Mouse (Mus musculus) heart, embryonic 12.5 days (tissue): ENCODE results near the gene Csgalnact2. TPM values are rescaled to one million over a fixed set of nuclear protein-coding genes. Genes with fewer than 3 reads are reported as not detected.

Source experiments
- ATAC-seq: fragments of 200-750 bp; cut with Nextera tagmentation; 2 replicates; pipeline ENCODE4 v1.8.0; 2017; ENCODE audit warnings: moderate TSS enrichment, moderate library complexity; ENCODE audit not compliant: insufficient number of reproducible peaks, low FRiP score
- H3K27ac ChIP-seq: fragments of 300-500 bp; sonication (generic); 2 replicates; pipeline ENCODE4 v1.5.1; 2016; ENCODE audit warnings: mild to moderate bottlenecking, moderate library complexity; ENCODE audit not compliant: poor library complexity, severe bottlenecking
- H3K27me3 ChIP-seq: fragments of 300-500 bp; sonication (generic); replicated peaks from 2 replicates; pipeline ENCODE4 v1.6.1; 2016; ENCODE audit warnings: mild to moderate bottlenecking, moderate library complexity
- H3K36me3 ChIP-seq: fragments of 300-500 bp; sonication (generic); 2 replicates; pipeline ENCODE4 v1.6.1; 2016; ENCODE audit warnings: mild to moderate bottlenecking, moderate library complexity
- H3K4me1 ChIP-seq: fragments of 300-500 bp; sonication (generic); replicated peaks from 2 replicates; pipeline ENCODE4 v1.6.1; 2016; ENCODE audit warnings: mild to moderate bottlenecking
- H3K4me2 ChIP-seq: fragments of 300-500 bp; sonication (generic); 2 replicates; pipeline ENCODE4 v1.6.1; 2016; ENCODE audit warnings: mild to moderate bottlenecking, moderate library complexity
- H3K4me3 ChIP-seq: fragments of 300-500 bp; sonication (generic); 2 replicates; pipeline ENCODE4 v1.5.1; 2016; ENCODE audit warnings: mild to moderate bottlenecking
- H3K9ac ChIP-seq: fragments of 300-500 bp; sonication (generic); 2 replicates; pipeline ENCODE4 v1.6.1; 2016; ENCODE audit warnings: mild to moderate bottlenecking, moderate library complexity
- H3K9me3 ChIP-seq: fragments of 300-500 bp; sonication (generic); replicated peaks from 2 replicates; pipeline ENCODE4 v1.6.1; 2016; ENCODE audit warnings: mild to moderate bottlenecking, moderate library complexity
- WGBS: fragments of 180-500 bp; shearing (Covaris S2); methylation state at CpG from one replicate; pipeline ENCODE4 v1.1.7; 2016; 5-methylcytosine and 5-hydroxymethylcytosine counted together
- polyA plus RNA-seq: library from polyadenylated mRNA; unstranded; fragments of >200 nt; fragmentation: Nextera tagmentation; extraction: Ambion mirVana; gene quantifications from 2 replicates; pipeline ENCODE4 v1.2.1, GENCODE M21; 2016

Csgalnact2 gene
- polyA plus RNA-seq, 1 experiment from 2014 or later: 13.0 TPM

- Histone ChIP-seq H3K36me3 (no peaks in the 10 kb centered on the region), H3K9ac (no peak overlapping the region), H3K9me3 (no peaks in the 10 kb centered on the region), H3K4me3 (no peak overlapping the region), H3K4me2 (no peak overlapping the region), H3K4me1 (no peaks in the 10 kb centered on the region), H3K27me3 (0 out of 2 replicates have a peak, but pooled peaks cover 4% of the 10 kb centered on the region), H3K27ac (no peak overlapping the region)
- ATAC-seq: no peak
- WGBS: 83% methylated on average over 14 of the region's 14 CpGs
These were observed 29.2 kb upstream of the Csgalnact2 start for GRCm38 (mm10) chr6:118168106-118168505.

- no peaks in the 10 kb centered on the region for H3K9me3 ChIP-seq
- H3K4me1 ChIP-seq: no peaks in the 10 kb centered on the region
- no peak overlapping the region for H3K27ac ChIP-seq
- H3K36me3 ChIP-seq: no peaks in the 10 kb centered on the region
- no peaks in the 10 kb centered on the region for H3K27me3 ChIP-seq
- no peak for ATAC-seq
- no peak overlapping the region for H3K9ac ChIP-seq
- H3K4me3 ChIP-seq: no peak overlapping the region
- H3K4me2 ChIP-seq: no peak overlapping the region
- WGBS: 80% methylated on average over 9 of the region's 9 CpGs
These were observed 28.1 kb upstream of the Csgalnact2 start for GRCm38 (mm10) chr6:118167013-118167412.

- H3K27me3 ChIP-seq: no peaks in the 10 kb centered on the region
- H3K9me3 ChIP-seq: no peaks in the 10 kb centered on the region
- no peaks in the 10 kb centered on the region for H3K36me3 ChIP-seq
- no peak overlapping the region for H3K4me2 ChIP-seq
- no peaks in the 10 kb centered on the region for H3K4me1 ChIP-seq
- ATAC-seq: no peak
- H3K27ac ChIP-seq: no peak overlapping the region
- WGBS: 89% methylated on average over 1 of the region's 1 CpGs
- H3K4me3 ChIP-seq: no peak overlapping the region
- H3K9ac ChIP-seq: no peak overlapping the region
These were observed 26.6 kb upstream of the Csgalnact2 start for GRCm38 (mm10) chr6:118165516-118165915.

- Histone ChIP-seq H3K27me3 (no peaks in the 10 kb centered on the region), H3K9ac (no peak overlapping the region), H3K27ac (no peak overlapping the region), H3K4me1 (no peaks in the 10 kb centered on the region), H3K36me3 (no peaks in the 10 kb centered on the region), H3K4me2 (no peak overlapping the region), H3K9me3 (no peaks in the 10 kb centered on the region), H3K4me3 (no peak overlapping the region)
- WGBS: 46% methylated on average over 8 of the region's 8 CpGs
- no peak for ATAC-seq
These were observed 25.8 kb upstream of the Csgalnact2 start for GRCm38 (mm10) chr6:118164691-118165090.

- Histone ChIP-seq H3K9ac (no peak overlapping the region), H3K9me3 (no peaks in the 10 kb centered on the region), H3K4me3 (no peak overlapping the region), H3K4me2 (no peak overlapping the region), H3K27ac (no peak overlapping the region), H3K36me3 (no peaks in the 10 kb centered on the region), H3K27me3 (peaks cover 7% of the 10 kb centered on the region; the same call in 1 of the 2 replicates), H3K4me1 (no peaks in the 10 kb centered on the region)
- ATAC-seq: no peak
- WGBS: 85% methylated on average over 2 of the region's 2 CpGs
These were observed 24.1 kb upstream of the Csgalnact2 start for GRCm38 (mm10) chr6:118163086-118163485.

GRCm38 (mm10) chr6:118162457-118163082 is 23.6 kb upstream of the Csgalnact2 start:
- Histone ChIP-seq H3K27me3 (peaks cover 7% of the 10 kb centered on the region; the same call in 1 of the 2 replicates), H3K9ac (no peak overlapping the region), H3K4me3 (no peak overlapping the region), H3K4me2 (no peak overlapping the region), H3K36me3 (no peaks in the 10 kb centered on the region), H3K27ac (no peak overlapping the region), H3K9me3 (no peaks in the 10 kb centered on the region), H3K4me1 (no peaks in the 10 kb centered on the region)
- no peak for ATAC-seq
- WGBS: 84% methylated on average over 12 of the region's 12 CpGs

- Histone ChIP-seq H3K36me3 (no peaks in the 10 kb centered on the region), H3K4me1 (no peaks in the 10 kb centered on the region), H3K9ac (no peak overlapping the region), H3K4me2 (no peak overlapping the region), H3K4me3 (no peak overlapping the region), H3K27ac (no peak overlapping the region), H3K9me3 (no peaks in the 10 kb centered on the region), H3K27me3 (no peaks in the 10 kb centered on the region)
- ATAC-seq: no peak
- 73% methylated on average over 5 of the region's 5 CpGs for WGBS
These were observed 14.2 kb upstream of the Csgalnact2 start for GRCm38 (mm10) chr6:118153091-118153490.

GRCm38 (mm10) chr6:118150988-118151387 is 12.0 kb upstream of the Csgalnact2 start:
- ATAC-seq: no peak
- WGBS: 69% methylated on average over 8 of the region's 8 CpGs
- Histone ChIP-seq H3K9ac (no peak overlapping the region), H3K4me2 (no peak overlapping the region), H3K9me3 (no peaks in the 10 kb centered on the region), H3K4me3 (no peak overlapping the region), H3K4me1 (no peaks in the 10 kb centered on the region), H3K27ac (no peak overlapping the region), H3K36me3 (no peaks in the 10 kb centered on the region), H3K27me3 (no peaks in the 10 kb centered on the region)

- ATAC-seq: no peak
- Histone ChIP-seq H3K4me1 (no peaks in the 10 kb centered on the region), H3K4me3 (no peak overlapping the region), H3K4me2 (no peak overlapping the region), H3K27me3 (no peaks in the 10 kb centered on the region), H3K36me3 (no peaks in the 10 kb centered on the region), H3K9ac (no peak overlapping the region), H3K27ac (no peak overlapping the region), H3K9me3 (no peaks in the 10 kb centered on the region)
- WGBS: 80% methylated on average over 2 of the region's 2 CpGs
These were observed 11.6 kb upstream of the Csgalnact2 start for GRCm38 (mm10) chr6:118150538-118150937.

- H3K4me2 ChIP-seq: no peak overlapping the region
- ATAC-seq: no peak
- no peaks in the 10 kb centered on the region for H3K27me3 ChIP-seq
- H3K36me3 ChIP-seq: no peaks in the 10 kb centered on the region
- H3K27ac ChIP-seq: no peak overlapping the region
- no peaks in the 10 kb centered on the region for H3K9me3 ChIP-seq
- no peak overlapping the region for H3K9ac ChIP-seq
- no peaks in the 10 kb centered on the region for H3K4me1 ChIP-seq
- WGBS: 79% methylated on average over 4 of the region's 4 CpGs
- H3K4me3 ChIP-seq: no peak overlapping the region
These were observed 11.2 kb upstream of the Csgalnact2 start for GRCm38 (mm10) chr6:118150128-118150527.

- 74% methylated on average over 6 of the region's 6 CpGs for WGBS
- no peak for ATAC-seq
These were observed 2.0 kb upstream of the Csgalnact2 start for GRCm38 (mm10) chr6:118140961-118141360.

GRCm38 (mm10) chr6:118137148-118137547 is 1.8 kb downstream of the Csgalnact2 start:
- Histone ChIP-seq H3K27ac (no peak overlapping the region), H3K36me3 (no peaks in the 10 kb centered on the region), H3K27me3 (peaks cover 11% of the 10 kb centered on the region; the same call in 1 of the 2 replicates), H3K4me3 (no peak overlapping the region), H3K9ac (no peak overlapping the region), H3K9me3 (no peaks in the 10 kb centered on the region; the same call in 1 of the 2 replicates), H3K4me1 (no peaks in the 10 kb centered on the region), H3K4me2 (no peak overlapping the region)
- ATAC-seq: no peak
- 72% methylated on average over 2 of the region's 2 CpGs for WGBS

More at GRCm38 (mm10) chr6:118140961-118141360, 2.0 kb upstream of the Csgalnact2 start:
- Histone ChIP-seq H3K9ac (no peak overlapping the region), H3K9me3 (peaks cover 4% of the 10 kb centered on the region; the same call in 1 of the 2 replicates), H3K36me3 (no peaks in the 10 kb centered on the region), H3K27me3 (peaks cover 16% of the 10 kb centered on the region; the same call in 1 of the 2 replicates), H3K4me3 (no peak overlapping the region), H3K27ac (no peak overlapping the region), H3K4me1 (no peaks in the 10 kb centered on the region), H3K4me2 (no peak overlapping the region)
